Mouse (Mus musculus) midbrain, embryonic 15.5 days (tissue): ENCODE data around the gene Lfng. TPM values are rescaled to one million over a fixed set of nuclear protein-coding genes. Genes with fewer than 3 reads are reported as not detected.

Source experiments
- ATAC-seq: fragments of 200-750 bp; cut with Nextera tagmentation; replicated peaks from 2 replicates; pipeline ENCODE4 v1.8.0; 2017; ENCODE audit warnings: moderate TSS enrichment
- H3K27ac ChIP-seq: fragments of 300-500 bp; sonication (generic); 2 replicates; pipeline ENCODE4 v1.5.1; 2015; ENCODE audit warnings: mild to moderate bottlenecking, inconsistent platforms
- H3K27me3 ChIP-seq: fragments of 300-500 bp; sonication (generic); replicated peaks from 2 replicates; pipeline ENCODE4 v1.6.1; 2015; ENCODE audit warnings: inconsistent platforms
- H3K36me3 ChIP-seq: fragments of 300-500 bp; sonication (generic); replicated peaks from 2 replicates; pipeline ENCODE4 v1.6.1; 2015; ENCODE audit warnings: inconsistent platforms
- H3K4me1 ChIP-seq: fragments of 300-500 bp; sonication (generic); 2 replicates; pipeline ENCODE4 v1.6.1; 2015; ENCODE audit warnings: inconsistent platforms
- H3K4me2 ChIP-seq: fragments of 300-500 bp; sonication (generic); 2 replicates; pipeline ENCODE4 v1.6.1; 2015; ENCODE audit warnings: inconsistent platforms, mild to moderate bottlenecking, moderate library complexity
- H3K4me3 ChIP-seq: fragments of 300-500 bp; sonication (generic); 2 replicates; pipeline ENCODE4 v1.5.1; 2015; ENCODE audit warnings: mild to moderate bottlenecking, inconsistent platforms
- H3K9ac ChIP-seq: fragments of 300-500 bp; sonication (generic); 2 replicates; pipeline ENCODE4 v1.6.1; 2015; ENCODE audit warnings: mild to moderate bottlenecking, inconsistent platforms
- H3K9me3 ChIP-seq: fragments of 300-500 bp; sonication (generic); 2 replicates; pipeline ENCODE4 v1.6.1; 2016; ENCODE audit warnings: inconsistent platforms
- WGBS: fragments of 180-500 bp; shearing (Covaris S2); methylation state at CpG from one replicate; pipeline ENCODE4 v1.1.7; 2015; ENCODE audit warnings: mixed read lengths; 5-methylcytosine and 5-hydroxymethylcytosine counted together
- polyA plus RNA-seq: library from polyadenylated mRNA; unstranded; fragments of >200 nt; fragmentation: Nextera tagmentation; extraction: Ambion mirVana; gene quantifications from 2 replicates; pipeline ENCODE4 v1.2.1, GENCODE M21; 2015

The Lfng gene
- polyA plus RNA-seq, 1 experiment from 2014 or later = 20.4 TPM

- Histone ChIP-seq H3K4me2 (no peak overlapping the region), H3K9ac (no peak overlapping the region), H3K4me3 (no peak overlapping the region), H3K4me1 (peaks cover 4% of the 10 kb centered on the region), H3K27ac (no peak overlapping the region), H3K9me3 (no peaks in the 10 kb centered on the region), H3K36me3 (no peaks in the 10 kb centered on the region), H3K27me3 (no peaks in the 10 kb centered on the region)
- ATAC-seq = no peak
- WGBS = 71% methylated on average over 10 of the region's 10 CpGs
These were observed 35.4 kb upstream of the Lfng start for GRCm38 (mm10) chr5:140571673-140572072.

GRCm38 (mm10) chr5:140572611-140573010 is 34.5 kb upstream of the Lfng start:
- WGBS = 80% methylated on average over 6 of the region's 6 CpGs
- no peak overlapping the region for H3K9ac ChIP-seq
- no peaks in the 10 kb centered on the region for H3K36me3 ChIP-seq
- H3K4me1 ChIP-seq = peaks cover 4% of the 10 kb centered on the region
- no peak overlapping the region for H3K4me2 ChIP-seq
- H3K27ac ChIP-seq = no peak overlapping the region
- H3K4me3 ChIP-seq = no peak overlapping the region
- no peaks in the 10 kb centered on the region for H3K9me3 ChIP-seq
- no peak for ATAC-seq
- H3K27me3 ChIP-seq = no peaks in the 10 kb centered on the region

GRCm38 (mm10) chr5:140575381-140575866 is 31.7 kb upstream of the Lfng start:
- H3K4me2 ChIP-seq = no peak overlapping the region
- no peaks in the 10 kb centered on the region for H3K9me3 ChIP-seq
- peaks cover 14% of the 10 kb centered on the region for H3K4me1 ChIP-seq
- no peak for ATAC-seq
- H3K4me3 ChIP-seq = no peak overlapping the region
- H3K36me3 ChIP-seq = no peaks in the 10 kb centered on the region
- H3K9ac ChIP-seq = no peak overlapping the region
- 71% methylated on average over 5 of the region's 5 CpGs for WGBS
- H3K27me3 ChIP-seq = no peaks in the 10 kb centered on the region
- no peak overlapping the region for H3K27ac ChIP-seq

GRCm38 (mm10) chr5:140579221-140579620 is 27.9 kb upstream of the Lfng start:
- peaks cover 40% of the 10 kb centered on the region for H3K4me1 ChIP-seq
- H3K36me3 ChIP-seq = no peaks in the 10 kb centered on the region
- no peaks in the 10 kb centered on the region for H3K27me3 ChIP-seq
- no peaks in the 10 kb centered on the region for H3K9me3 ChIP-seq
- H3K9ac ChIP-seq = no peak overlapping the region
- ATAC-seq = no peak
- WGBS = 26% methylated on average over 9 of the region's 9 CpGs
- no peak overlapping the region for H3K4me3 ChIP-seq
- H3K4me2 ChIP-seq = no peak overlapping the region
- no peak overlapping the region for H3K27ac ChIP-seq

GRCm38 (mm10) chr5:140579771-140580170 is 27.3 kb upstream of the Lfng start:
- no peaks in the 10 kb centered on the region for H3K27me3 ChIP-seq
- no peaks in the 10 kb centered on the region for H3K9me3 ChIP-seq
- peaks cover 43% of the 10 kb centered on the region for H3K4me1 ChIP-seq
- no peak overlapping the region for H3K4me3 ChIP-seq
- no peaks in the 10 kb centered on the region for H3K36me3 ChIP-seq
- peak; percentile 43; the same call in 1 of the 2 replicates for ATAC-seq
- 3% methylated on average over 6 of the region's 6 CpGs for WGBS
- H3K4me2 ChIP-seq = no peak overlapping the region
- H3K27ac ChIP-seq = 0 out of 2 replicates have a peak overlapping the region, but pooled peaks have one; percentile 8
- no peak overlapping the region for H3K9ac ChIP-seq

GRCm38 (mm10) chr5:140581569-140581968 is 25.6 kb upstream of the Lfng start:
- Histone ChIP-seq H3K27me3 (no peaks in the 10 kb centered on the region), H3K4me3 (no peak overlapping the region), H3K9me3 (no peaks in the 10 kb centered on the region), H3K4me2 (no peak overlapping the region), H3K9ac (no peak overlapping the region), H3K27ac (no peak overlapping the region), H3K4me1 (peaks cover 43% of the 10 kb centered on the region), H3K36me3 (no peaks in the 10 kb centered on the region)
- no peak for ATAC-seq
- 11% methylated on average over 4 of the region's 5 CpGs for WGBS

GRCm38 (mm10) chr5:140582995-140583731 is 24.0 kb upstream of the Lfng start:
- no peak overlapping the region for H3K4me2 ChIP-seq
- WGBS = 22% methylated on average over 8 of the region's 8 CpGs
- H3K4me1 ChIP-seq = peaks cover 43% of the 10 kb centered on the region
- no peak overlapping the region for H3K9ac ChIP-seq
- no peak; the same call in 1 of the 2 replicates for ATAC-seq
- H3K36me3 ChIP-seq = no peaks in the 10 kb centered on the region
- peak overlapping the region; percentile 65 for H3K27ac ChIP-seq
- H3K9me3 ChIP-seq = no peaks in the 10 kb centered on the region
- no peaks in the 10 kb centered on the region for H3K27me3 ChIP-seq
- H3K4me3 ChIP-seq = no peak overlapping the region

- H3K27ac ChIP-seq = peak overlapping the region; percentile 65
- H3K9ac ChIP-seq = no peak overlapping the region
- H3K4me3 ChIP-seq = no peak overlapping the region
- H3K4me1 ChIP-seq = peaks cover 43% of the 10 kb centered on the region
- no peaks in the 10 kb centered on the region for H3K36me3 ChIP-seq
- H3K4me2 ChIP-seq = 0 out of 2 replicates have a peak overlapping the region, but pooled peaks have one; percentile 3
- peak; percentile 74 for ATAC-seq
- no peaks in the 10 kb centered on the region for H3K9me3 ChIP-seq
- WGBS = 16% methylated on average over 6 of the region's 6 CpGs
- no peaks in the 10 kb centered on the region for H3K27me3 ChIP-seq
These were observed 23.3 kb upstream of the Lfng start for GRCm38 (mm10) chr5:140583732-140584368.

GRCm38 (mm10) chr5:140589082-140589774 is 17.9 kb upstream of the Lfng start:
- H3K4me2 ChIP-seq = no peak overlapping the region
- H3K9me3 ChIP-seq = no peaks in the 10 kb centered on the region
- no peaks in the 10 kb centered on the region; the same call in 1 of the 2 replicates for H3K27me3 ChIP-seq
- no peaks in the 10 kb centered on the region for H3K36me3 ChIP-seq
- H3K4me1 ChIP-seq = peaks cover 3% of the 10 kb centered on the region
- H3K9ac ChIP-seq = no peak overlapping the region
- 90% methylated on average over 16 of the region's 16 CpGs for WGBS
- no peak overlapping the region for H3K27ac ChIP-seq
- H3K4me3 ChIP-seq = no peak overlapping the region
- ATAC-seq = no peak

GRCm38 (mm10) chr5:140594846-140595245 is 12.3 kb upstream of the Lfng start:
- H3K4me3 ChIP-seq = no peak overlapping the region
- no peak for ATAC-seq
- H3K4me2 ChIP-seq = no peak overlapping the region
- no peaks in the 10 kb centered on the region for H3K9me3 ChIP-seq
- H3K27me3 ChIP-seq = no peaks in the 10 kb centered on the region; the same call in 1 of the 2 replicates
- 74% methylated on average over 5 of the region's 5 CpGs for WGBS
- no peak overlapping the region for H3K27ac ChIP-seq
- H3K4me1 ChIP-seq = no peaks in the 10 kb centered on the region
- H3K36me3 ChIP-seq = no peaks in the 10 kb centered on the region
- H3K9ac ChIP-seq = no peak overlapping the region

- no peaks in the 10 kb centered on the region for H3K4me1 ChIP-seq
- WGBS = 66% methylated on average over 3 of the region's 3 CpGs
- H3K36me3 ChIP-seq = no peaks in the 10 kb centered on the region
- no peak overlapping the region for H3K27ac ChIP-seq
- H3K27me3 ChIP-seq = no peaks in the 10 kb centered on the region
- H3K9ac ChIP-seq = no peak overlapping the region
- ATAC-seq = no peak
- H3K4me3 ChIP-seq = no peak overlapping the region
- no peaks in the 10 kb centered on the region for H3K9me3 ChIP-seq
- no peak overlapping the region for H3K4me2 ChIP-seq
These were observed 10.7 kb upstream of the Lfng start for GRCm38 (mm10) chr5:140596426-140596825.

GRCm38 (mm10) chr5:140596927-140597588 is 10.1 kb upstream of the Lfng start:
- no peaks in the 10 kb centered on the region for H3K27me3 ChIP-seq
- H3K27ac ChIP-seq = no peak overlapping the region
- 77% methylated on average over 18 of the region's 18 CpGs for WGBS
- H3K9ac ChIP-seq = no peak overlapping the region
- no peaks in the 10 kb centered on the region for H3K36me3 ChIP-seq
- H3K4me1 ChIP-seq = no peaks in the 10 kb centered on the region
- H3K9me3 ChIP-seq = no peaks in the 10 kb centered on the region
- ATAC-seq = no peak
- no peak overlapping the region for H3K4me3 ChIP-seq
- no peak overlapping the region for H3K4me2 ChIP-seq
